Mouse (Mus musculus): ENCODE data around the gene Fbxl16. TPM values are rescaled to one million over a fixed set of nuclear protein-coding genes. Genes with fewer than 3 reads are reported as not detected.

The Fbxl16 gene
- total and polyA plus RNA-seq, 3 experiments, result not detected

GRCm38 (mm10) chr17:25867836-25868600, 59.1 kb downstream of the Fbxl16 start:
- Histone ChIP-seq H3K79me2 (replicated peaks; ENCODE audit: control insufficient read depth, extremely low read depth, insufficient read depth, poor library complexity, severe bottlenecking) (no peaks in the 10 kb centered on the region), H3K4me2 (ENCODE audit: insufficient read depth, low read depth, poor library complexity, severe bottlenecking) (peak overlapping the region; percentile 79), H3K27me3 (replicated peaks) (peaks cover 62% of the 10 kb centered on the region), H3K27ac (ENCODE audit: insufficient read depth, low read depth) (no peak overlapping the region), H3K4me3 (replicated peaks in 1 of 3; ENCODE audit: low read depth in 2 of 3, low read length in 2 of 3, poor library complexity in 1 of 3) (peak overlapping the region; percentile 49 to 76 (median 51)), H3K9me3 (replicated peaks; ENCODE audit: low read length) (no peaks in the 10 kb centered on the region), H3K36me3 (replicated peaks in 1 of 2; ENCODE audit: control insufficient read depth in 1 of 2, insufficient read depth in 1 of 2, low read length in 1 of 2) (no peaks in the 10 kb centered on the region), H3K4me1 (ENCODE audit: control insufficient read depth in 1 of 2, insufficient read depth in 2 of 2) (peaks cover 4 to 16% of the 10 kb centered on the region in 2 experiments; a peak in 3 of 4 replicates), H3K9ac (ENCODE audit: insufficient read depth, low read depth) (peak overlapping the region; percentile 28; the same call in 1 of the 2 replicates)
- TF ChIP-seq SIN3A (IDR thresholded peaks at IDR 0.05; ENCODE audit: low read length), result no peak; the same call in none of the 2 replicates
- no peak for TF ChIP-seq PAX5 (IDR thresholded peaks at IDR 0.05; ENCODE audit: low read length)
- no peak for TF ChIP-seq JUN (IDR thresholded peaks at IDR 0.05; ENCODE audit: insufficient read depth, low read depth, low read length)
- no peak for TF ChIP-seq KAT2A (IDR thresholded peaks at IDR 0.05; ENCODE audit: insufficient replicate concordance, low read length)
- no peak for TF ChIP-seq E2F4 (IDR thresholded peaks at IDR 0.05; ENCODE audit: insufficient replicate concordance, low read depth, low read length)
- no peak for TF ChIP-seq ZMIZ1 (IDR thresholded peaks at IDR 0.05; ENCODE audit: low read depth, low read length)
- no peak for TF ChIP-seq GABPA (IDR thresholded peaks at IDR 0.05; ENCODE audit: insufficient replicate concordance, low read depth, low read length)
- no peak for TF ChIP-seq CHD2 (IDR thresholded peaks at IDR 0.05; ENCODE audit: low read length)
- no peak for TF ChIP-seq POLR2A (IDR thresholded peaks at IDR 0.05; ENCODE audit: low read depth, low read length)
- TF ChIP-seq RAD21 (IDR thresholded peaks at IDR 0.05; ENCODE audit: low read depth, low read length), result no peak
- no peak for TF ChIP-seq RCOR1 (conservative IDR thresholded peaks at IDR 0.05; ENCODE audit: low read depth, low read length)
- TF ChIP-seq MAX (IDR thresholded peaks at IDR 0.05; ENCODE audit: low read length), result peak; percentile 63
- TF ChIP-seq UBTF (IDR thresholded peaks at IDR 0.05; ENCODE audit: low read depth, low read length), result 0 out of 2 replicates have a peak, but pooled peaks have one; percentile 38
- TF ChIP-seq MAZ (IDR thresholded peaks at IDR 0.05; ENCODE audit: low read depth, low read length), result no peak
- TF ChIP-seq JUND (conservative IDR thresholded peaks at IDR 0.05; ENCODE audit: low read depth, low read length), result no peak
- no peak for TF ChIP-seq ZC3H11A (IDR thresholded peaks at IDR 0.05; ENCODE audit: low read depth, low read length)
- no peak for TF ChIP-seq BHLHE40 (IDR thresholded peaks at IDR 0.05; ENCODE audit: low read depth, low read length)
- TF ChIP-seq POLR2AphosphoS2 (IDR thresholded peaks at IDR 0.05; ENCODE audit: low read depth, low read length), result no peak
- TF ChIP-seq SMC3 (IDR thresholded peaks at IDR 0.05; ENCODE audit: low read depth, low read length), result no peak
- peak; percentile 36; the same call in 1 of the 2 replicates for TF ChIP-seq MYC (IDR thresholded peaks at IDR 0.05; ENCODE audit: low read depth, low read length)
- no peak for TF ChIP-seq TCF12 (IDR thresholded peaks at IDR 0.05; ENCODE audit: low read depth, low read length)
- no peak for TF ChIP-seq ETS1 (conservative IDR thresholded peaks at IDR 0.05; ENCODE audit: low read depth, low read length)
- no peak for TF ChIP-seq NRF1 (IDR thresholded peaks at IDR 0.05; ENCODE audit: low read depth, low read length)
- TF ChIP-seq USF2 (conservative IDR thresholded peaks at IDR 0.05; ENCODE audit: low read depth, low read length), result no peak
- no peak for TF ChIP-seq MEF2A (IDR thresholded peaks at IDR 0.05; ENCODE audit: borderline replicate concordance, low read depth, low read length)
- TF ChIP-seq IRF4 (IDR thresholded peaks at IDR 0.05; ENCODE audit: low read depth, low read length), result no peak
- no peak for TF ChIP-seq ZKSCAN1 (IDR thresholded peaks at IDR 0.05; ENCODE audit: borderline replicate concordance, low read depth, low read length)
- TF ChIP-seq ELF1 (IDR thresholded peaks at IDR 0.05; ENCODE audit: low read depth, low read length), result no peak
- TF ChIP-seq ZNF384 (IDR thresholded peaks at IDR 0.05; ENCODE audit: low read depth, low read length), result no peak
- no peak for TF ChIP-seq NELFE (IDR thresholded peaks at IDR 0.05; ENCODE audit: low read depth, low read length)
- TF ChIP-seq HCFC1 (IDR thresholded peaks at IDR 0.05; ENCODE audit: low read depth, low read length), result no peak
- TF ChIP-seq EP300 (IDR thresholded peaks at IDR 0.05; ENCODE audit: low read length), result no peak
- TF ChIP-seq MXI1 (IDR thresholded peaks at IDR 0.05; ENCODE audit: low read depth, low read length), result peak; percentile 82
- no peak for TF ChIP-seq CHD1 (IDR thresholded peaks at IDR 0.05; ENCODE audit: low read depth, low read length)
- no peak for TF ChIP-seq CTCF (conservative IDR thresholded peaks at IDR 0.05 in 1 of 2, IDR thresholded peaks at IDR 0.05 in 1 of 2; ENCODE audit: low read depth in 2 of 2, low read length in 2 of 2)
- no peak for TF ChIP-seq USF1 (IDR thresholded peaks at IDR 0.05; ENCODE audit: low read depth, low read length)
- in situ Hi-C loops (cut with MboI; ENCODE audit: low pct_ligation_motif_present, low pct_unique_long_range_greater_than_20kb, low sequenced_read_pairs), result no loop called here
- DNase-seq (ENCODE audit: extremely low read depth), result no peak
- dilution Hi-C loops (cut with MboI; ENCODE audit: extremely low pct_ligation_motif_present, extremely low pct_unique_long_range_greater_than_20kb, low sequenced_read_pairs), result no loop called here

All from CH12.LX (cell line).